Mouse (Mus musculus): ENCODE data around the gene Art4.

- TF ChIP-seq EP300 (IDR thresholded peaks at IDR 0.05; ENCODE audit: low read depth) (no peak), CTCF (IDR thresholded peaks at IDR 0.05; ENCODE audit: low read depth) (peak; percentile 93)
Observed at GRCm38 (mm10) chr6:136847790-136848189, 9.7 kb downstream of the Art4 start.
